Mouse (Mus musculus) olfactory bulb, adult 2 months (tissue): ENCODE measurements around the gene Tex33.

ENCODE experiments used
- CTCF ChIP-seq: fragments of 200-500 bp; IDR thresholded peaks from 2 replicates; pipeline ENCODE4 v1.5.1; 2012; ENCODE audit warnings: low read depth, mild to moderate bottlenecking, low read length, moderate library complexity; ENCODE audit not compliant: insufficient read depth
- POLR2A ChIP-seq: fragments of 200-500 bp; IDR thresholded peaks from 2 replicates; pipeline ENCODE4 v1.6.1; 2012; ENCODE audit warnings: mild to moderate bottlenecking, low read depth, low read length, moderate library complexity; ENCODE audit not compliant: insufficient read depth

- no peak for TF ChIP-seq POLR2A
- TF ChIP-seq CTCF: no peak
Observed at GRCm38 (mm10) chr15:78401921-78402320, 6.2 kb upstream of the Tex33 start.
